Mouse (Mus musculus): ENCODE results near the gene Sh3d21.

Gene Sh3d21

DNA sequence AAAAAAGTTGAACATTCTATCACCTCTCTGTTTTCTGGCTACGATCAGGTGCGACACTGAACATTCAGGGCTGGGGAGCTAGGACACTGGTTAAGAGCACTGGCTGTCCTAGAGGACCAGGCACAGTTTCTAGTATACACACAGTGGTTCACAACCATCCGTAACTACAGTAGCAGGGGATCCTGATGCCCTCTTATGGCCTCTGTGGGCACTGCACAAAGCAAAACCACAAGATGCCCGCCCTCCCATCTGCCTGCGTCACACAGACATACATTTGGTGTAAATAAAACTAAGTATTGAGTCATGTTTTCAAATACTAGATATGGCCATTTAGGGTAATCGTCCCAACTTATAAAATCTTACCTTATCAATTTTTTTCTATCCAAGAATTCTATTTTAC, 5.7 kb downstream of the Sh3d21 start:
- DNase-seq (ENCODE audit: low read depth, low spot score) = peak; percentile 44
- no peaks in the 10 kb centered on the region for H3K27me3 ChIP-seq (ENCODE audit: control insufficient read depth, insufficient read depth, low read length, poor library complexity, severe bottlenecking)
- no peaks in the 10 kb centered on the region for H3K36me3 ChIP-seq (ENCODE audit: control insufficient read depth, insufficient read depth, low read length, poor library complexity, severe bottlenecking)

DNA sequence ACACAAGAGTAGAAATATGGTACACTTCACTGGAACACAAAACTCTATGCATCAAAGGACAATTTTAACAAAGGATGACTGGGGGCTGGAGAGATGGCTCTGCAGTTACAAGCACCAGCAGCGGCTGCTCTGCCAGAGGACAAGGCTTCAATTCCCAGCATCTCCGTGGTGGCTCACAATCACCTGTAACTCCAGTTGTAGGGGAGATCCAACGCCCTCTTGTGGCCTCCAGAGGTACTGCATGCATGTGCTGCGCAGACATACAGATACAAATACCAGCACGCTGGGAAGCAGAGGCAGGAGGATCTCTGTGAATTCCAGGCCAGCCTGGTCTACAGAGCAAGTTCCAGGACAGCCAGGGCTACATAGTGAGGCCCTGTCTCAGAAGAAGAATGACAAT, 6.7 kb downstream of the Sh3d21 start:
- H3K36me3 ChIP-seq (ENCODE audit: control insufficient read depth, insufficient read depth, low read length, poor library complexity, severe bottlenecking) = no peaks in the 10 kb centered on the region
- H3K27me3 ChIP-seq (ENCODE audit: control insufficient read depth, insufficient read depth, low read length, poor library complexity, severe bottlenecking) = no peaks in the 10 kb centered on the region
- DNase-seq (ENCODE audit: low read depth, low spot score) = peak; percentile 67

DNA sequence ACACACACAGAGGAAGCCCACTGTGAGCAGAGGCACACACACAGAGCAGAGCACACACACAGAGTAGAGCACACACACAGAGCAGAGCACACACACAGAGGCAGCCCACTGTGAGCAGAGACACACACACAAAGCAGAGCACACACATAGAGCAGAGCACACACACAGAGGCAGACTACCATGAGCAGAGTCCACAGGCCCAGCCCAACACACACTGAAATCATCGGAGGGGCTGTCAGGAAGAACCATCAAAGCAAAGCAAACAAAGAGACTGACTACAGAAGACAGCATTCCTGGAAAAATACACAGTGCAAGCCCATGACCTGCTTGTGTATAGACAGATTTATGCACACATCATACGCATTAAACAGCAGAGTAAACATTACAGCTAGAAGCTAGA, 7.4 kb downstream of the Sh3d21 start:
- DNase-seq (ENCODE audit: low read depth, low spot score) = no peak
- H3K27me3 ChIP-seq (ENCODE audit: control insufficient read depth, insufficient read depth, low read length, poor library complexity, severe bottlenecking) = no peaks in the 10 kb centered on the region
- H3K36me3 ChIP-seq (ENCODE audit: control insufficient read depth, insufficient read depth, low read length, poor library complexity, severe bottlenecking) = no peaks in the 10 kb centered on the region

DNA sequence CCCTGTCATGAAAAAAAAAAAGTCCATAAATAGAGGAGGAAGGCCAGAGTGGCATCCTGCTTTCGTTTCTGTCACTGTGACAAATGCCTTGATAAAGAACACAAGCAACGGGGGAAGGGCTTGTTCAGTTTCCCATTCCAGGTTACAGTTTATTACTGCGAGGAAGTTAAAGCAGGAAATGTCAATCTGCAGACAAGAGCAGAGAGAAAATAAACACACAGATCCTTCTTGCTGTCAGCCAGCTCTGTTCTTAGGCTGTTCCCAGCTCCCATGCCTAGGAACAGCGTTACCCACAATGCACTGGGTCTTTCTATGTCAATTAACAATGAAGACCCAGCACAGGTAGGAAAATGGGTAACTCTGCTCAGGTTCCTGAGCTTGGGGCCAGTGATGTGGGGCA, 8.1 kb downstream of the Sh3d21 start:
- no peaks in the 10 kb centered on the region for H3K36me3 ChIP-seq (ENCODE audit: control insufficient read depth, insufficient read depth, low read length, poor library complexity, severe bottlenecking)
- no peaks in the 10 kb centered on the region for H3K27me3 ChIP-seq (ENCODE audit: control insufficient read depth, insufficient read depth, low read length, poor library complexity, severe bottlenecking)
- no peak for DNase-seq (ENCODE audit: low read depth, low spot score)

DNA sequence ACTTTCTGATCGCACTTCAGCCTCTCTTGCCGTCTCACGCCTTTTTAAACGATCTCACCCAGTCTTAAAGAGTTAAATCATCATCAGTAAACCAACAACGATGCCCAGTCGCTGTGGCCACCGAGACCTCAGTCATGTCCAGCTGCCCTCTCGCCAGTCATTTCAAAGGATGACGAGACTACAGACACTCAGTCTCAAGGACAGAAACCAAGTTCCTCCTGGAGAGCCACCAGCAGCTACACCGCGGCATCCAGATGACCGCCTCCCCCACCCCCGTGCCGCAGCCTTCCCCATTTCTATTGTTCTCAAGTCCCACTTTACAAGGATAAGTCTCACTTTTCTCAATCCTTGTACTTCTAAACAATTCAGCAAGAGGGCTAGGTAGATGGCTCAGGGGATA, 10.4 kb downstream of the Sh3d21 start:
- Histone ChIP-seq H3K36me3 (ENCODE audit: control insufficient read depth, insufficient read depth, low read length, poor library complexity, severe bottlenecking) (no peaks in the 10 kb centered on the region), H3K27me3 (ENCODE audit: control insufficient read depth, insufficient read depth, low read length, poor library complexity, severe bottlenecking) (no peaks in the 10 kb centered on the region)
- no peak for DNase-seq (ENCODE audit: low read depth, low spot score)

DNA sequence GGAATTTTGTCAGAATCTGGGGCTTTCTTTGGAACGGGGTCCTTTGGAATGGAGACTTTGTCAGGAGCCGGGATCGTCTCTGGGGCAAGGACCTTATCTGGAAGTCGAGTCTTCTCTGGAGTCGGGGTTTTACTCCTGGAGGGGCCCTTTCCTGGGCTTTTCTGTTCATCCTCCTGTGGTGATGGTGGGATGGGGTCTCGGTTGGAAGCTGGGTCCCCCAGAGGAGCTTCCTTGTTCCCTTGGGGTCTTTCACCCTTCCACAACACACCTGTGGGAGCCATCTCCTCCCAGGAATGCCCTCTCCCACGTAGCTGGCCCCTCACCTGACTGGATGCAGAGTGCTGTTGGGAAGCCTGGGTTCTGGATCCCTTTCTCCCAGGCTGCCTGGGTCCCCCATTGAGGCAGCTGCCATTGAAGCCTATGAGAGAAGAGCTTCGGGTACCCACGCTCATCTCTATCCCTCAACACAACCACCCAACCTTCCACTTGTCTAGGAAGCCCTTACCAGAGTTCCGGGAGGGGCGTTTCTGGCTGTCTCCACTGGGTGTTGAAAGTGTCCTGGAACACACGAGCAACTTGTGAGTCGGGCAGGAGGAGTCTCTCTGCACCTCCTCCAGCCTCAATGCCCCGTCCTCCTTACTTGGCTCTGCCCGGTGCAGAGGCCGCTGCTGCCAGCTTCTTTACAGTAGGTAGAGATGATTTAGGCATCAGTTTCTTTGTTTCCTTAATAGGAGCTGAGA, 11.4 kb downstream of the Sh3d21 start:
- no peaks in the 10 kb centered on the region for H3K27me3 ChIP-seq (ENCODE audit: control insufficient read depth, insufficient read depth, low read length, poor library complexity, severe bottlenecking)
- no peaks in the 10 kb centered on the region for H3K36me3 ChIP-seq (ENCODE audit: control insufficient read depth, insufficient read depth, low read length, poor library complexity, severe bottlenecking)
- no peak for DNase-seq (ENCODE audit: low read depth, low spot score)

DNA sequence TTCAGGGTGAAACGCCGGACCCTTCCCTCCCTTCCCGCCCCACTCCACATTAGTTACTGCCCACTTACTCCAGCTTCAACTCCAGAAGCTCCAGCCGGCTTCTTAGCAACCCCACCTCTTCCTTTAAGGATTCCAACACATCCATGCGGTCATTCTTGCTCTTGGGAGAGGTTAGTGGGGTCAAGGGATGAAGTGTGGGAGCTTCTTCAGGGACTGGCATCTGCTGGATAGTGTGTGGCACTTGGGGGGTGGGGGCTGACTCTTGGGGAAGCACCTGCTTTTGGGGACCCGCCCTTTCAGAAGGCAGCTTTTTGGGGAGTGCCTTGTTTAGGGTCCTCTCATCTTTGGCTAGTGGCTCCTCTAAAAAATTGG, 12.4 kb downstream of the Sh3d21 start:
- Histone ChIP-seq H3K27me3 (ENCODE audit: control insufficient read depth, insufficient read depth, low read length, poor library complexity, severe bottlenecking) (no peaks in the 10 kb centered on the region), H3K36me3 (ENCODE audit: control insufficient read depth, insufficient read depth, low read length, poor library complexity, severe bottlenecking) (no peaks in the 10 kb centered on the region)
- DNase-seq (ENCODE audit: low read depth, low spot score) = no peak

DNA sequence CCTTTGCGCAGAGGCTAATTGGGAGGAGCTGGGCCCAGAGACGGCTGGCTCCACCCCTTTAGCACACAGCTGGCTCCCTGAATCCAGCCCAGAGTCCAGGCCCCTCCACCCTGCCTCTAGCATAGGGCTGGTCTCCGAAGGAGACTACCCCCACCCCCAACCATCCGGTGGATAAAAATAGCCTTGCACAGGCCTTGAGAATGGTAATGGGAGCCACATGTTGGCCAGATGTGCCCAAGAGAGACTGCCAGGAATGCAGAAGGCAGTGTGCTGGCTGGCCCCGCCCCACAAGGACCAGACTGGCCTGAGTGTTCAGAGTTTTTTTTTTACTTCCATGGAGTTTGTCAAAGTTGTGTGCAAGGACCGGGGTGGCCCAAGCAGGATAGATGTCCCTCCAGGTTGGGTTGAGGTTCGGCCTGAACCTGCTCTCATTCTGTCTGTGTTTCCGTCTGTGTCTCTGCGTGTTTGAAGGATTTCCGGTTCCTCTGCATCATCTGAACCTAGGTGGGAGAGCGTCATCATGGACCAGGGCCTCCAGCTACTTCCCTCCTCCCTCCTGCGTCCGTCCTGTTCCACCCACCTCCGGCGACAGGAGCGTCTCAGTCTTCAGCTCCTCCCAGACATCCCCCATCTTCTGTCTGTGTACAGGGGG, 12.9 kb downstream of the Sh3d21 start:
- Histone ChIP-seq H3K36me3 (ENCODE audit: control insufficient read depth, insufficient read depth, low read length, poor library complexity, severe bottlenecking) (no peaks in the 10 kb centered on the region), H3K27me3 (ENCODE audit: control insufficient read depth, insufficient read depth, low read length, poor library complexity, severe bottlenecking) (no peaks in the 10 kb centered on the region)
- DNase-seq (ENCODE audit: low read depth, low spot score) = no peak

DNA sequence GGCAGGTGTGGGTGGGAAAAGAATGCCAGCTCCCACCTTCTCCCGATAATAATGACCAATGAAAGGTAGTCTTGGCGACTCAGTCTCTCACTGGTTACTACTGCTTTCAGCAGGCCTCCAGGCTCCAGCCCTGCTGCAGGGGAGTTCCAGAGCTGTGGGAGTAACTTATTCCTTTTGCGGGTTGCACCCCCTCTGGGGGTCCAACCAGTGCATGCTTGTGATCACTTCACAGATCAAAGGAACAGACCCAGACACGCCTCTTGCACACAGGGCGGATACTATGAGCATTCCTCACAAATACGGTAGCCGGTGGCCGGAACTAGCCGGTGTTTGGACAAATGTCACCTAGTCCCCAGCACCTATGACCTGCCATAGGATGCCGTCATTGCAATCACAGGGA, 13.5 kb downstream of the Sh3d21 start:
- no peaks in the 10 kb centered on the region for H3K36me3 ChIP-seq (ENCODE audit: control insufficient read depth, insufficient read depth, low read length, poor library complexity, severe bottlenecking)
- H3K27me3 ChIP-seq (ENCODE audit: control insufficient read depth, insufficient read depth, low read length, poor library complexity, severe bottlenecking) = no peaks in the 10 kb centered on the region
- no peak for DNase-seq (ENCODE audit: low read depth, low spot score)

DNA sequence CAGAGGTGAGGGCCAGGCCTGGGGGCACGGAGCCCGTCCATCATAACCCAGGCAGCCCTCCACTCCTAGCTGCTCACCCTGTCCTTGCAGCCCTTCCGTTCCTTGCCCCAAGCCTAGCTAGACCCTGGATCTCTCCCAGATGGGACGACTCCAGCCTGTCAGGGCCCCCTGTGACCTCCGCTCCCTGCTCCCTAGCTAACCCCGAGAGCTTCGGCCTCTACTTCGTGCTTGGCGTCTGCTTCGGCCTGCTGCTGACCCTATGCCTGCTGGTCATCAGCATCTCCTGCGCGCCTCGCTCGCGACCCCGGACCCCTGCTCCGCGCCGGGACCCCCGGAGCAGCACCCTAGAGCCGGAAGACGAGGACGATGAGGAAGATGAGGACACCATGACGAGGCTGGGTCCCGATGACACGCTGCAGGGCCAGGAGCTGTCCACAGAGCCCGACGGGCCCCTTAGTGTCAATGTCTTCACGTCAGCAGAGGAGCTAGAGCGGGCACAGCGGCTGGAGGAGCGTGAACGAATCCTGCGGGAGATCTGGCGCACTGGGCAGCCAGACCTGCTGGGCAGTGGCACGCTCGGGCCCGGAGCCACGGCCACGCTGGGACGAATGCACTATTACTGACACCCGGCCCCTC, 14.1 kb downstream of the Sh3d21 start:
- DNase-seq (ENCODE audit: low read depth, low spot score) = no peak
- Histone ChIP-seq H3K36me3 (ENCODE audit: control insufficient read depth, insufficient read depth, low read length, poor library complexity, severe bottlenecking) (no peaks in the 10 kb centered on the region), H3K27me3 (ENCODE audit: control insufficient read depth, insufficient read depth, low read length, poor library complexity, severe bottlenecking) (no peaks in the 10 kb centered on the region)

DNA sequence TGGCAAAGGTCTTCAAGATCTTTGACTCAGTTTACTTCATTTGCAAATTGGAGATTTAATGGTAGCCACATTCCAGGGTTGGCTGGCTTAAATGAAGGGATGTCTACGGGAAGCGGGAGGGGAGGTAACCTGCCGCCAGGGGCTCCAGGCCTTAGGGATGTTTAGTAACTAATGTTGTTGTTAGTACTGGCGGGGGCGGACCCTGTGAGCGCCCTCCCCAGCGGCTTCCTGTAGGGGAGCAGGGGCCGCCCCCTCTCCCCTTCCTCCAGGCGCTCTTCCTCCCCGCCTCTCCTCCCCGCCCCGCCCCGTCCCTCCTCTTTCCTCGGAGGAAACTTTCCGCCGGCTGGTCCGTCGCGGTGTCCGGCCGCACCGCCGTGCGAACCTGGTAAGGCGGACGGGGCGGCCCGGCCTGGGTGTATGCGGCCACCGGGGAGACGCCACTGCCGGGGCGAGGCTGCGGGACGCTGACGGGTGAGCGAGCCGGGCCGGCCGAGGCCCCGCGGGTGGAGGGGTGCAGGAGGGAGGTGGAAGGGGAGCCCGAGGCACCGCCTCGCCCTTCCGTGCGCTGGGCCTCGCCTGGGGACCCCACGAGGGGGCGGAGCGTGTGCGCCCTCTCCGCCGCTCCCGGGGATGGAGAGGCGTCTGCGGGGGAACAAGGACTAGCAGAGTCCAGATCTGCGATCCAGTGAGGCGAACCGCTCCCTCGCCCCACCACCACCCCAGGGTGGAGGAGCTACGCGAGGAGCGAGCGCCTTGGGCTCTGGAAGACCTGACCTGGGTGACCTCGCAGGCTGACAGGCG, 14.9 kb downstream of the Sh3d21 start:
- peak; percentile 48 for DNase-seq (ENCODE audit: low read depth, low spot score)
- Histone ChIP-seq H3K27me3 (ENCODE audit: control insufficient read depth, insufficient read depth, low read length, poor library complexity, severe bottlenecking) (no peaks in the 10 kb centered on the region), H3K36me3 (ENCODE audit: control insufficient read depth, insufficient read depth, low read length, poor library complexity, severe bottlenecking) (no peaks in the 10 kb centered on the region)

DNA sequence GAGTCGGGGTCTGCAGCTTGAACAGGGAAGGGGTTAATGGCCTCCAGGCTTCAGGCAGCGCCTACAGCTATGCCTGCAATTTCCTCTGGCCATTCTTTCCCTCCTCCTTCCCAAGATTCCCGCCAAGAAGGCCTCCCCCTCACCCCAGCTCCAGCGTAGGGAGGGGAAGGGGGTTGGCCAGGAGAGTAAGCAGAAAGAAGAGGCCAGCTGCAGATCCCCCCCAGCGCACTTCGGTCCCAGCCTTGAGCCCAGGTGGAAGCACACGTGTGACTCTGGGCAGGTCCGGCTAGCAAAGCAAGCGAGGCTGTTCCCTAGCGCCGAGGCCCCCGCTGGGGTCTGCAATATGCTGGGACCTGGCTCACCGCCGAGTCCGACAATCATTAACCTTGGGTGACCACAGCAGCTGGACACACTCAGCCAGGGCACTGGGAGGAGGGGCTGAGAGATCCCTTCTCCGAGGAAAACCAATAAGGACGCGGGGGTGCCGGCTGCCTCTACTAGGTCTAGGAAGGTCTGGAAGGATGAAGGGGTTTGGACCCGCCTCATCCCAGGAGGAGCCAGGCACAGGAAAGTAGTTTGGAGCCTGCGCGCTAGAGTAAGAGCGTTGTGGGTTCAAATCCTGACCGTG, 15.6 kb downstream of the Sh3d21 start, which contains the start of gene Eva1b:
TSS of gene Eva1b (plus strand) at position 212 of the 628 bp plus-strand sequence.
- Histone ChIP-seq H3K27me3 (ENCODE audit: control insufficient read depth, insufficient read depth, low read length, poor library complexity, severe bottlenecking) (no peaks in the 10 kb centered on the region), H3K36me3 (ENCODE audit: control insufficient read depth, insufficient read depth, low read length, poor library complexity, severe bottlenecking) (no peaks in the 10 kb centered on the region)
- no peak for DNase-seq (ENCODE audit: low read depth, low spot score)

DNA sequence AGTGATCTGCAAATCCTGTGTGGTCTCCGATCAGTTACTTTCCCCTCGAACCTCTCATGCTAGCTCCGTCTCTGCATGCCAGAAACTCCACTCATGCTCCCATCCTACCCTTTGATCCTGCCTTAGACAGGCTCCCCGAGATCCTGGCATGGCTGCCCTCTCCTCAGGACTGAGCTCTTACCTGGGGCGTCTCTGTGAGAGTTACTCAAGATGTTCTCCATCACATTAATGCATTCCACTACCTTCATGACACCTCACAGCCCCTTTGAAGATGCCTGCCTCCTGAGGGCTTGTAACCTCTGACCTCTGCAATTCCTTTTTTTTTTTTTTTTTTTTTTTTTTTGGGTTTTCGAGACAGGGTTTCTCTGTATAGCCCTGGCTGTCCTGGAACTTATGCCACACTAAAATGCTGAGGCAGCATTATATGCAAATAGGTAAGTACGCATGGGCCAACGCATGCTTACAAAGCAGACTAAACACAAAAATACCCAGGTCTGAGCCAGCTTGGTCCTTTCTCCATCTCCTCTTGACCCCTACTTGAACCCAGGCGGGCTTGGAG, 16.2 kb downstream of the Sh3d21 start:
- 0 out of 2 replicates have a peak, but pooled peaks cover 2% of the 10 kb centered on the region for H3K36me3 ChIP-seq (ENCODE audit: control insufficient read depth, insufficient read depth, low read length, poor library complexity, severe bottlenecking)
- DNase-seq (ENCODE audit: low read depth, low spot score) = no peak
- no peaks in the 10 kb centered on the region for H3K27me3 ChIP-seq (ENCODE audit: control insufficient read depth, insufficient read depth, low read length, poor library complexity, severe bottlenecking)

DNA sequence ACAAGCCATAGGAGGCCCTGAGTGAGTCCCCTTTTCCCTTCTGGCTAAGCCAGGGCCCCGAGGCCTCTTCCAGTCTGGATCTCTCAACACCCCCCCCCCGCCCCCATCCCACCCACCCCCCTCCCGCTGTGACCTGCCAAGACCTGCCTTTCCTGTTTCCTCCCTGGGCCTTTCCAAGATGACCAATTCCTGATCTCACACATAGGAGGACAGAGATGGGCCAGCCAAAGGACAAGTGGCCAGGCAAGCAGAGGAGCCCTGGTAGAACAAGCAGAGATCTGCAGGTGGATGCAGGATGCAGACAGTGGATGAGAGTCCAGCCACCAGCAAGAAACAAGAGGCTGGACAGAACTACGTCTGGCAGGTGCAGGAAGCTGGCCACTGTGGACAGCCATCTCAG, 17.9 kb downstream of the Sh3d21 start:
- H3K27me3 ChIP-seq (ENCODE audit: control insufficient read depth, insufficient read depth, low read length, poor library complexity, severe bottlenecking) = no peaks in the 10 kb centered on the region
- DNase-seq (ENCODE audit: low read depth, low spot score) = no peak
- 0 out of 2 replicates have a peak, but pooled peaks cover 2% of the 10 kb centered on the region for H3K36me3 ChIP-seq (ENCODE audit: control insufficient read depth, insufficient read depth, low read length, poor library complexity, severe bottlenecking)

All from splenic B cell, adult 2 months (primary cell).